Mouse (Mus musculus) testis, adult 2 months (tissue): ENCODE results near the gene Saa4. TPM values are rescaled to one million over a fixed set of nuclear protein-coding genes. Genes with fewer than 3 reads are reported as not detected.
A peak's percentile ranks its signal among the peaks of the same experiment; 100 is the strongest.

Source experiments
- H3K27ac ChIP-seq: fragments of 200-500 bp; 2 replicates; pipeline ENCODE4 v1.5.1; 2012; ENCODE audit warnings: low read depth, low read length; ENCODE audit not compliant: control insufficient read depth, insufficient read depth
- H3K27me3 ChIP-seq: fragments of 200-500 bp; 2 replicates; pipeline ENCODE4 v1.6.1; 2012; ENCODE audit warnings: mild to moderate bottlenecking, low read length, moderate library complexity; ENCODE audit not compliant: control insufficient read depth, insufficient read depth
- H3K36me3 ChIP-seq: fragments of 200-500 bp; 2 replicates; pipeline ENCODE4 v1.6.1; 2012; ENCODE audit warnings: mild to moderate bottlenecking, low read length; ENCODE audit not compliant: control insufficient read depth, insufficient read depth
- H3K4me1 ChIP-seq: fragments of 200-500 bp; 2 replicates; pipeline ENCODE4 v1.6.1; 2012; ENCODE audit warnings: low read length; ENCODE audit not compliant: control insufficient read depth, insufficient read depth
- H3K4me3 ChIP-seq: fragments of 200-500 bp; 2 replicates; pipeline ENCODE4 v1.5.1; 2012; ENCODE audit warnings: low read depth, mild to moderate bottlenecking, low read length, moderate library complexity, mixed read lengths; ENCODE audit not compliant: control insufficient read depth
- CTCF ChIP-seq: fragments of 200-500 bp; IDR thresholded peaks from 2 replicates; pipeline ENCODE4 v1.5.1; 2012; ENCODE audit warnings: low read depth, mild to moderate bottlenecking, inconsistent platforms, low read length, moderate library complexity; ENCODE audit not compliant: control insufficient read depth, insufficient read depth, insufficient replicate concordance
- POLR2A ChIP-seq: fragments of 200-500 bp; IDR thresholded peaks from 2 replicates; pipeline ENCODE4 v1.6.1; 2012; ENCODE audit warnings: low read depth, mild to moderate bottlenecking, inconsistent platforms, low read length, moderate library complexity; ENCODE audit not compliant: control insufficient read depth
- polyA plus RNA-seq: library from polyadenylated mRNA; depleted of rRNA; stranded (reverse); fragments of >200 nt; gene quantifications from 2 replicates; pipeline ENCODE4 v1.2.3, GENCODE M21; 2012

The Saa4 gene
- polyA plus RNA-seq, 1 experiment = 0.09 TPM

GRCm38 (mm10) chr7:46715600-46715999, 16.8 kb downstream of the Saa4 start, which contains the start of gene Saa3:
Gene Saa3 (minus strand): TSS chr7:46715700.
- H3K4me3 ChIP-seq = no peak within 1 kb of the TSS
- H3K4me1 ChIP-seq = no peaks in the 10 kb centered on the region; the same call in none of the 2 replicates
- no peak for TF ChIP-seq CTCF
- TF ChIP-seq POLR2A = no peak
- no peaks in the 10 kb centered on the region for H3K36me3 ChIP-seq
- no peak within 1 kb of the TSS for H3K27ac ChIP-seq
- no peaks in the 10 kb centered on the region for H3K27me3 ChIP-seq

- Histone ChIP-seq H3K36me3 (no peaks in the 10 kb centered on the region), H3K27me3 (no peaks in the 10 kb centered on the region), H3K27ac (no peak overlapping the region), H3K4me1 (no peaks in the 10 kb centered on the region; the same call in 1 of the 2 replicates), H3K4me3 (no peak overlapping the region)
- TF ChIP-seq POLR2A = no peak
- TF ChIP-seq CTCF = peak; percentile 72; the same call in 1 of the 2 replicates
Measured at GRCm38 (mm10) chr7:46714518-46714917, 17.9 kb downstream of the Saa4 start.

- no peaks in the 10 kb centered on the region; the same call in none of the 2 replicates for H3K36me3 ChIP-seq
- TF ChIP-seq POLR2A (no peak), CTCF (no peak)
- H3K27ac ChIP-seq = no peak overlapping the region
- H3K27me3 ChIP-seq = no peaks in the 10 kb centered on the region
- H3K4me3 ChIP-seq = no peak overlapping the region
- no peaks in the 10 kb centered on the region; the same call in 1 of the 2 replicates for H3K4me1 ChIP-seq
Measured at GRCm38 (mm10) chr7:46712250-46712649, 20.2 kb downstream of the Saa4 start.

GRCm38 (mm10) chr7:46710390-46710844, 22.0 kb downstream of the Saa4 start, which contains the start of gene Saal1:
Gene Saal1 (minus strand): TSS chr7:46710680.
- peak within 1 kb of the TSS; percentile 99 for H3K4me3 ChIP-seq

GRCm38 (mm10) chr7:46700521-46701025, 31.8 kb downstream of the Saa4 start:
- TF ChIP-seq CTCF = no peak
- no peak for TF ChIP-seq POLR2A
- no peak overlapping the region for H3K27ac ChIP-seq
- no peaks in the 10 kb centered on the region for H3K27me3 ChIP-seq
- peaks cover 3% of the 10 kb centered on the region for H3K36me3 ChIP-seq
- H3K4me1 ChIP-seq = no peaks in the 10 kb centered on the region
- H3K4me3 ChIP-seq = no peak overlapping the region

More at GRCm38 (mm10) chr7:46710390-46710844, 22.0 kb downstream of the Saa4 start, which contains the start of gene Saal1:
- TF ChIP-seq POLR2A (peak; percentile 67), CTCF (peak; percentile 96)
- Histone ChIP-seq H3K36me3 (no peaks in the 10 kb centered on the region; the same call in none of the 2 replicates), H3K4me1 (no peaks in the 10 kb centered on the region; the same call in 1 of the 2 replicates), H3K27ac (peak within 1 kb of the TSS; percentile 96), H3K27me3 (no peaks in the 10 kb centered on the region)

- Histone ChIP-seq H3K4me1 (no peaks in the 10 kb centered on the region), H3K27me3 (no peaks in the 10 kb centered on the region), H3K4me3 (no peak overlapping the region), H3K27ac (no peak overlapping the region), H3K36me3 (peaks cover 6% of the 10 kb centered on the region)
- TF ChIP-seq POLR2A (no peak), CTCF (no peak)
Measured at GRCm38 (mm10) chr7:46696754-46697153, 35.6 kb downstream of the Saa4 start.

- TF ChIP-seq CTCF = no peak
- no peak for TF ChIP-seq POLR2A
- H3K36me3 ChIP-seq = no peaks in the 10 kb centered on the region; the same call in 1 of the 2 replicates
Measured at GRCm38 (mm10) chr7:46686827-46687226, 45.6 kb downstream of the Saa4 start.

More at GRCm38 (mm10) chr7:46686827-46687226, 45.6 kb downstream of the Saa4 start:
- Histone ChIP-seq H3K4me3 (no peak overlapping the region), H3K27me3 (no peaks in the 10 kb centered on the region), H3K27ac (no peak overlapping the region), H3K4me1 (no peaks in the 10 kb centered on the region)
